Mouse (Mus musculus) layer of hippocampus, postnatal 25 days (tissue): ENCODE results near the gene Por. TPM values are rescaled to one million over a fixed set of nuclear protein-coding genes. Genes with fewer than 3 reads are reported as not detected.

ENCODE experiments used
- DNase-seq, 2 experiments: peaks; one replicate each; pipeline ENCODE4 v3.0.0; 2022; ENCODE audit warnings: mixed read lengths in 2 of 2, low spot score in 1 of 2; ENCODE audit errors: extremely low spot score in 1 of 2
- microRNA-seq, 2 experiments: library from miRNA; unstranded; fragments of <30 nt; microRNA quantifications; one replicate each; pipeline ENCODE4 v1.2.0; 2021
- total RNA-seq, 2 experiments: library from RNA; stranded (reverse); gene quantifications; 2 replicates each; pipeline ENCODE4 v1.2.3; 2021

The Por gene
- total RNA-seq, 2 experiments from 2014 or later = 100.0 to 102 TPM

GRCm38 (mm10) chr5:135743741-135744609 is 74.1 kb downstream of the Por start, which contains the start of gene Tmem120a:
Gene Tmem120a, minus strand, starts transcription at chr5:135744448.
- DNase-seq = peak; percentile 82 to 87

DNA sequence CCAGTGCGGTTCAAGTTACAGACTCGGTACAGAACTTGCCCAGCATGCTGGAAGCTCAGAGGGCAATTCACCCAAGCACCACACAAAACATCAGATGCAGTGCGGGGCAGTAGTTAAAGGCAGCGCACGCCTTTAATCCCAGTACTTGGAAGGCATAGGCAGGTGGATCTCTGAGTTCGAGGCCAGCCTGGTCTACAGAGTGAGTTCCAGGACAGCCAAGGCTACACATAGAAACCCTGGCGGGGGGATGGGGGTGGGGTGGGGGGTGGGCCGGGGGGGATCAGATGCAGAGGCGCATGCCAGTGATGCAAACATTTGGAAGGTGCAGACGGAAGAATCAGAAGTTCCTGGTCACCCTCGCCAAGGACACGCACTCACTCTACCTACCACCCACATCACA is 74.9 kb downstream of the Por start:
- no peak for DNase-seq

DNA sequence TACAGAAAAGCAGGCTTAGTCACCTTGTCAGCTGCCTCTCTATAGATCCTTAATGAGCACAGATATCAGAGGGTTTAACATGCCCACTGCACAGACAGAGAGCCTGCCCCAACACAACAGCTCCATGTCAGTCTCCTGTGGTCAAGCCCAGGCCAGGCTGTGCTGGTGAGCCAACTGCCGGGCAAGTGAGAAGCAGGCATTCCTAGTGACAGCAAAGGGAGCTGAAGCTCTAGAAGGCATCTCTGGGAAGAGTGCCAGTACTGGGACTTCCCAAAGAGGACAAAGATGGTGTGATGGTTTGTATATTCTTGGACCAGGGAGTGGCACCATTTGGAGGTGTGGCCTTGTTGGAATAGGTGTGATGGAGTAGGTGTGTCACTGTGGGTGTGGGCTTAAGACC is 81.2 kb downstream of the Por start:
- no peak for DNase-seq

GRCm38 (mm10) chr5:135751595-135751994 is 81.8 kb downstream of the Por start:
- no peak for DNase-seq

- no peak for DNase-seq
Observed at GRCm38 (mm10) chr5:135761881-135762280, 92.0 kb downstream of the Por start.

GRCm38 (mm10) chr5:135763526-135763925 is 93.7 kb downstream of the Por start:
- DNase-seq = peak; percentile 56 to 81

DNA sequence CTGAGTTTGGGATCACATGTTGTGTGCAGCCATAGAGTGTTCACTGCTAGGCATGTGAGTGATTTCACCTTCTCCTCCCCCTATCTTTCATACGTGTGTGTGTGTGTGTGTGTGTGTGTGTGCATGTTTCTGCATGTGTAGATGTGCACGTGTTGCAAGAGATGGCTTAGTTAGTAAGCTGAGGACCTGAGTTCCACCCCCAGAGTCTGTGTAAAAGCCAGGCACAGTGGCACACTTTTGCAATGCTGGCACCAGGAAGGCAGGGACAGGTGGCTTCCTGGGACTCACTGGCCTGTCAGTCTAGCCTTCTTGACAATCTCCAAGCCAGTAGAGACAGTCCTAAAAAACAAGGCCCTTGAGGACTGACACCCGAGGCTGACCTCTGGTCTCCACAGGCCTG is 95.1 kb downstream of the Por start:
- no peak for DNase-seq

- no peak for DNase-seq
Observed at GRCm38 (mm10) chr5:135772519-135772918, 102.7 kb downstream of the Por start.

DNA sequence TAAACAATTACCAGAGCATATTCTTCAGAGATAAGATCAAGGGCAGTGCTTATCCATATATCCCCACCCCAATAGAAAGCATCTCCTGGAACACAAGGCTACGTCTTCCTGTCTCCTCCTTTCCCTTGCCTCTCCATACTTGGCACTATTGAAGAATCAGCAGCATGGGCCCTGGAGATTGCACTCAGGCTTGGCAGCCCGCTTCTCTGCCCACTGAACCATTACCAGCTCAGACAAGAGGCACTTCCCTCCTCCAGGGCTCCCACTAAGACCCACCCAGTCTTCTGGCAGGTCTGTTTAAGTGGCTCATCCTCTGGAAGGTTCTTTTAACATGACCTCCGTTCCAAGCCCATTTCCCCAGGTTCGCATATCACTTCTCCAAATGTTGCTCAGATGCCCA is 106.7 kb downstream of the Por start:
- no peak for DNase-seq

- DNase-seq = peak in 1 of 2 experiments; percentile 9
Observed at GRCm38 (mm10) chr5:135777796-135778470, 108.1 kb downstream of the Por start, which contains the start of gene Styxl1. Gene Styxl1, minus strand, starts transcription at chr5:135778385.

DNA sequence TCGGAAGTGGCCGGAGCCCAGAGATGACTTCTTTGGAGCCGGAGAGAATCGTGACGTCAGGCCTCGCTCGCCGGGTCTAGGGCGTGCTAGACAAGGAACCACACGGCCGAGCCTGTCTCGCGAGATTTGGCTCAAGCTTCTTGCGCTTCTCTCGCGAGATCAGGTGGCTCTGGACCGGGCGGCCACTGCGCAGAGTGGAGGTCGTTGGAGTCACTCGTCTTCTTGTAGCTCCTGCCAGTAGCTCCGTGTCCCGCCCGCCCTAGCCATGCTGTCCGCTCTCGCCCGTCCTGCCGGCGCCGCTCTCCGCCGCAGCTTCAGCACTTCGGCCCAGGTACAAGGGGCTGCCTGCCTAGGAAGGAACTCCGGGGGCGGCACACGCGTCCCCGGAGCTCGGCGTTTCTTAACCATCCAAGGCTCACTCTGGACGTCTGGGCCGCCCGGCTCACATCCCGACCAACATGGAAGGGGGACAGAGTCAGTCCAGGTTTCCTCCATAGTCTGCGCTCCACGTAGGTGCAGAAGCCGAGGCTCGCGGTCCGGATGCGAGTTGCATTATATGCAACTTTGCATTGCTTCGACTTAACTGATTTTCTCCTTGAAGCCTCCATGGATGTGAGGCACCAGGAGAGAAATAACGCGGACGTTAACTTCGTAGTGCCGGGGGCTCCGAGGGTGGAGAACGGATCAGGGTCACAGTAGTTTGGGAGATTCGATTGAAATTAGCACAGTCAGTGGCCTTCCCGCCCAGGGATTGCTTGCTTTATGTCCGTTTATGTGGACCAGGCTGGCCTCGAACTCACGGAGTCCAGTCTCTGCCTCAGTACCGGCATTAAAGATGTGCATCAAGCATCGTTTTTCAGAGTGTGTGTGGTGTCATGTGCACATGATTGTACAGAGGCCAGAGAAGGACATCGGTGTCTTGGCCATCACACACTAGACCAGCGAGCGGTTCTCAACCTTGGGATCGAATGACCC is 108.9 kb downstream of the Por start, which contains the start of gene Mdh2:
Gene Mdh2 (plus strand): TSS at position 10 of the 975 bp plus-strand sequence.
- DNase-seq = peak; percentile 90 to 97

DNA sequence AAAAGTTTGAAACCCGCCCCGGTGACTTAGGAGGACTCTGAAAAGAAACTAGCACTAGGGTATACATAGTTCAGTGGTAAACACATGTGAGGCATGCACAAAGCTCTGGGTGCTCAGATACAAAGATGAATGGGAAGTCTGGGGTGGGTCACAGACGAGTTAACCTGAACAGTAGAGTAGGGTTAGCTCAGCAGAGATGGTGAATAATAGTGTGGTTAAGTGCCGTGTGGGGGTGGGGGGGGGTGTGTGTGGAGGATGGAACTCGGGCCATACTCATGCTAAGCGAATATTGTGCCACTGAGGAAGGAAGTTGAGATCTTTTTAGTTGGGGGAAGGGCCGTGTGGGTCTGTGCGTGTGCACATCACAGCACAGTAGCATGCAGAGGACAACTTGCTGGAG is 110.5 kb downstream of the Por start:
- no peak for DNase-seq

DNA sequence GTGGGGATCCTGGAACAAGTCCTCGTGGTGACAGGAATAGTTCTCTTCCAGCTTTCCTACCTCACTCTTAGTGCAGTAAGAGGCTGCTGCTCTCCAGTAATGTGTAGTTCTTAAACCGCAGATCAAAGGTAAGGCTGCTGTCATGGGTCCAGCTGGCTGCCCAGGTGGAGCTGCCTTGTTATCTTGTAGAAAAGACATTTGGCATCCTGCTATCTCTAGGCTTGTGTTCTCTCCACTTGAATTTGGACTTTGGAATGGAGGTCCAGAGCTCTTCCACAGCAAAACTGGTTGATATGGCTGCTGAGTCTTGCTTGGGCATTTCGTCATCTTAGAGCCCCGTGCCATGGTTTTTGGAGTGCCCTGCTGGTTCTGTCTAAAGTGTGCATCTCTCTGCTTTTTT is 113.1 kb downstream of the Por start:
- no peak for DNase-seq

Small RNAs within 50 kb of the gene (microRNA-seq; reads per million reads assigned to microRNA genes)
- 0.18 to 0.80 reads per million in 2 experiments for gene Mir7034

Other genes starting within 250 kb of the Por start
- 10 to 100 TPM; 37.9 to 39.2 TPM for gene Hip1, start 124.9 kb upstream of the Por start, total RNA-seq
- gene Ccl26, start 106.5 kb upstream of the Por start, total RNA-seq = not detected
- under 1 TPM in 1 of 2 experiments, not detected in 1; 0.54 TPM for gene Ccl24, start 97.0 kb upstream of the Por start, total RNA-seq
- gene Rhbdd2, start 37.4 kb upstream of the Por start, total RNA-seq = 10 to 100 TPM; 80.1 to 81.0 TPM
- 10 to 100 TPM; 16.3 to 20.4 TPM for gene Tmem120a, start 74.4 kb downstream of the Por start, total RNA-seq
- gene Styxl1, start 108.4 kb downstream of the Por start, total RNA-seq = under 1 TPM in 1 of 2 experiments, not detected in 1; 0.40 TPM
- gene Mdh2, start 108.4 kb downstream of the Por start, total RNA-seq = 100 to 1,000 TPM; 397 to 426 TPM
- gene Srrm3, start 136.9 kb downstream of the Por start, total RNA-seq = 10 to 100 TPM; 62.7 to 81.7 TPM
- 10 to 100 TPM in 1 of 2 experiments, 1 to 10 TPM in 1; 7.7 to 14.4 TPM for gene Hspb1, start 217.9 kb downstream of the Por start, total RNA-seq